Mouse (Mus musculus) CH12.LX (cell line): ENCODE results near the gene Vps51.

Experiments
- CTCF ChIP-seq, 2 experiments: IDR thresholded peaks in 1 of 2; conservative IDR thresholded peaks in 1 of 2; 2 replicates each; pipeline ENCODE4 v1.5.1; 2011 to 2012; ENCODE audit warnings: low read depth in 2 of 2, low read length in 2 of 2, improper control_type of control experiment in 1 of 2, inconsistent platforms in 1 of 2, mild to moderate bottlenecking in 1 of 2, moderate library complexity in 1 of 2
- HCFC1 ChIP-seq: IDR thresholded peaks from 2 replicates; pipeline ENCODE4 v1.6.1; 2012; ENCODE audit warnings: low read depth, mild to moderate bottlenecking, inconsistent platforms, low read length, improper control_type of control experiment
- JUND ChIP-seq: conservative IDR thresholded peaks from 2 replicates; pipeline ENCODE4 v1.6.1; 2011; ENCODE audit warnings: low read depth, low read length, improper control_type of control experiment
- KAT2A ChIP-seq: IDR thresholded peaks from 2 replicates; pipeline ENCODE4 v1.6.1; 2012; ENCODE audit warnings: low read length, improper control_type of control experiment, inconsistent platforms; ENCODE audit not compliant: insufficient replicate concordance
- POLR2AphosphoS2 ChIP-seq: IDR thresholded peaks from 2 replicates; pipeline ENCODE4 v1.6.1; 2011; ENCODE audit warnings: low read depth, low read length, improper control_type of control experiment
- SIN3A ChIP-seq: IDR thresholded peaks from 2 replicates; pipeline ENCODE4 v1.6.1; 2012; ENCODE audit warnings: low read length, improper control_type of control experiment, inconsistent platforms
- USF1 ChIP-seq: IDR thresholded peaks from 2 replicates; pipeline ENCODE4 v1.6.1; 2014; ENCODE audit warnings: low read depth, mild to moderate bottlenecking, inconsistent platforms, low read length, improper control_type of control experiment
- ZC3H11A ChIP-seq: IDR thresholded peaks from 2 replicates; pipeline ENCODE4 v1.6.1; 2012; ENCODE audit warnings: low read depth, mild to moderate bottlenecking, inconsistent platforms, low read length, improper control_type of control experiment

GRCm38 (mm10) chr19:6056696-6057095 lies 20.3 kb downstream of the Vps51 start:
- TF ChIP-seq KAT2A: no peak
- TF ChIP-seq HCFC1: no peak
- no peak; the same call in 1 of the 2 replicates for TF ChIP-seq POLR2AphosphoS2
- TF ChIP-seq ZC3H11A: no peak
- no peak for TF ChIP-seq CTCF (conservative IDR thresholded peaks at IDR 0.05 in 1 of 2, IDR thresholded peaks at IDR 0.05 in 1 of 2; ENCODE audit: low read depth in 2 of 2, low read length in 2 of 2)
- TF ChIP-seq USF1: no peak
- TF ChIP-seq JUND: no peak
- no peak for TF ChIP-seq SIN3A
